Mouse (Mus musculus) left cerebral cortex, postnatal 25 days (tissue): ENCODE measurements around the gene Gpr137c. TPM values are rescaled to one million over a fixed set of nuclear protein-coding genes. Genes with fewer than 3 reads are reported as not detected.

ENCODE experiments used
- DNase-seq, 2 experiments: peaks; one replicate each; pipeline ENCODE4 v3.0.0; 2022; ENCODE audit warnings: low spot score in 2 of 2, mixed read lengths in 1 of 2
- intact Hi-C: fragments of 180-260 bp; cut with DNase I; formaldehyde crosslinking; loops from one replicate; pipeline ENCODE4 v1.15.1; 2025
- total RNA-seq, 2 experiments: library from RNA; stranded (reverse); gene quantifications; 2 replicates each; pipeline ENCODE4 v1.2.3; 2021

Gpr137c gene
- 10 to 100 TPM; 29.8 to 39.9 TPM for total RNA-seq

GRCm38 (mm10) chr14:45219281-45220089 lies at the start of gene Gpr137c:
Gene Gpr137c (plus strand): TSS chr14:45219717.
- intact Hi-C loops = loop anchor here (5.0 kb wide), 1 partner anchor 98 kb away; the partner anchor contains the start of gene Ero1l
- peak; percentile 98 to 100 for DNase-seq

GRCm38 (mm10) chr14:45172260-45172659 lies 47.3 kb upstream of the Gpr137c start:
- intact Hi-C loops = no loop called here

GRCm38 (mm10) chr14:45175012-45175740 lies 44.3 kb upstream of the Gpr137c start:
- intact Hi-C loops = no loop called here
- no peak for DNase-seq

More at GRCm38 (mm10) chr14:45172260-45172659, 47.3 kb upstream of the Gpr137c start:
- no peak for DNase-seq

GRCm38 (mm10) chr14:45179186-45179585 lies 40.3 kb upstream of the Gpr137c start:
- DNase-seq = no peak
- intact Hi-C loops = no loop called here

- intact Hi-C loops = no loop called here
- no peak for DNase-seq
Observed at GRCm38 (mm10) chr14:45179606-45180005, 39.9 kb upstream of the Gpr137c start.

- intact Hi-C loops = no loop called here
- no peak for DNase-seq
Observed at GRCm38 (mm10) chr14:45181611-45182010, 37.9 kb upstream of the Gpr137c start.

GRCm38 (mm10) chr14:45190999-45191398 lies 28.5 kb upstream of the Gpr137c start:
- no peak for DNase-seq
- intact Hi-C loops = no loop called here

- no peak for DNase-seq
- intact Hi-C loops = no loop called here
Observed at GRCm38 (mm10) chr14:45200607-45201006, 18.9 kb upstream of the Gpr137c start.

GRCm38 (mm10) chr14:45210683-45211082 lies 8.8 kb upstream of the Gpr137c start:
- intact Hi-C loops = no loop called here
- DNase-seq = no peak

- peak in 1 of 2 experiments; percentile 42 for DNase-seq
- intact Hi-C loops = no loop called here
Observed at GRCm38 (mm10) chr14:45211431-45211830, 8.1 kb upstream of the Gpr137c start.

GRCm38 (mm10) chr14:45216711-45217340 lies 2.7 kb upstream of the Gpr137c start:
- no peak for DNase-seq
- intact Hi-C loops = loop anchor here (5.0 kb wide), 1 partner anchor 100 kb away; the partner anchor contains the start of gene Ero1l

- intact Hi-C loops = loop anchor here (5.0 kb wide), 1 partner anchor 100 kb away; the partner anchor contains the start of gene Ero1l
- DNase-seq = no peak
Observed at GRCm38 (mm10) chr14:45217693-45218092, 1.8 kb upstream of the Gpr137c start.

- intact Hi-C loops = no loop called here
- peak; percentile 81 to 84 for DNase-seq
Observed at GRCm38 (mm10) chr14:45220090-45220956, 806 bp downstream of the Gpr137c start, which contains the start of gene Txndc16. Gene Txndc16 (minus strand): TSS chr14:45220328.

- no peak for DNase-seq
- intact Hi-C loops = no loop called here
Observed at GRCm38 (mm10) chr14:45220957-45221630, 1.6 kb downstream of the Gpr137c start.

- intact Hi-C loops = no loop called here
Observed at GRCm38 (mm10) chr14:45239042-45239441, 19.5 kb downstream of the Gpr137c start.

GRCm38 (mm10) chr14:45241613-45242012 lies 22.1 kb downstream of the Gpr137c start:
- intact Hi-C loops = no loop called here
- DNase-seq = no peak

More at GRCm38 (mm10) chr14:45239042-45239441, 19.5 kb downstream of the Gpr137c start:
- DNase-seq = no peak

GRCm38 (mm10) chr14:45251548-45252076 lies 32.1 kb downstream of the Gpr137c start:
- intact Hi-C loops = no loop called here
- DNase-seq = no peak
